Mouse (Mus musculus) embryonic facial prominence, embryonic 15.5 days (tissue): ENCODE data around the gene Aasdh. TPM values are rescaled to one million over a fixed set of nuclear protein-coding genes. Genes with fewer than 3 reads are reported as not detected.

Source experiments
- ATAC-seq: fragments of 200-750 bp; cut with Nextera tagmentation; 2 replicates; pipeline ENCODE4 v1.8.0; 2017; ENCODE audit warnings: low read depth, moderate TSS enrichment; ENCODE audit not compliant: insufficient number of reproducible peaks, low FRiP score, low TSS enrichment
- H3K27ac ChIP-seq: fragments of 300-500 bp; sonication (generic); replicated peaks from 2 replicates; pipeline ENCODE4 v1.5.1; 2015; ENCODE audit warnings: mild to moderate bottlenecking, inconsistent platforms
- H3K27me3 ChIP-seq: fragments of 300-500 bp; sonication (generic); 2 replicates; pipeline ENCODE4 v1.6.1; 2015; ENCODE audit warnings: inconsistent platforms
- H3K36me3 ChIP-seq: fragments of 300-500 bp; sonication (generic); 2 replicates; pipeline ENCODE4 v1.6.1; 2015; ENCODE audit warnings: mild to moderate bottlenecking, inconsistent platforms
- H3K4me1 ChIP-seq: fragments of 300-500 bp; sonication (generic); 2 replicates; pipeline ENCODE4 v1.6.1; 2015; ENCODE audit warnings: inconsistent platforms
- H3K4me2 ChIP-seq: fragments of 300-500 bp; sonication (generic); replicated peaks from 2 replicates; pipeline ENCODE4 v1.6.1; 2015; ENCODE audit warnings: mild to moderate bottlenecking, inconsistent platforms
- H3K4me3 ChIP-seq: fragments of 300-500 bp; sonication (generic); replicated peaks from 2 replicates; pipeline ENCODE4 v1.5.1; 2015; ENCODE audit warnings: mild to moderate bottlenecking, inconsistent platforms
- H3K9ac ChIP-seq: fragments of 300-500 bp; sonication (generic); 2 replicates; pipeline ENCODE4 v1.6.1; 2015; ENCODE audit warnings: inconsistent platforms
- H3K9me3 ChIP-seq: fragments of 300-500 bp; sonication (generic); replicated peaks from 2 replicates; pipeline ENCODE4 v1.6.1; 2016; ENCODE audit warnings: inconsistent platforms
- WGBS: fragments of 180-500 bp; shearing (Covaris S2); methylation state at CpG from one replicate; pipeline ENCODE4 v1.1.7; 2015; 5-methylcytosine and 5-hydroxymethylcytosine counted together
- polyA plus RNA-seq: library from polyadenylated mRNA; unstranded; fragments of >200 nt; fragmentation: Nextera tagmentation; extraction: Ambion mirVana; gene quantifications from 2 replicates; pipeline ENCODE4 v1.2.1, GENCODE M21; 2015

Gene Aasdh
- polyA plus RNA-seq, 1 experiment from 2014 or later = 18.8 TPM

DNA sequence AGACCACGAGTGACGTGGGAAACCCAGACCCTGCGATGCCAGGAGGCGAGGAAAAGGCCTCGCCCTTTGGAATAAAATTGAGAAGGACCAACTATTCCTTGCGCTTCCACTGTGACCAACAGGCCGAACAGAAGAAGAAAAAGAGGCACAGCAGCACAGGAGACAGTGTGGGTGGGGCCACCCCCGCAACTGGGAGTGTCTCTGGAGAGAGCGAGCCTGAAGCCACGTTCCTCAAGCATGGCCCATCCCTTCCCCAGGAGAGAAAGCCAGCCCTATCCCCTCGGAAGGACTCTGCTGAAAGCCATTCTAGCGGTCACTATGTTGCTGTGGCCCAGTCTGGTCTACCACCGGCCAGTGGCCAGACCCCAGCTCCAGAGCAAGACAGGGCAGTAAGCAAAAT lies 46.9 kb downstream of the Aasdh start:
- Histone ChIP-seq H3K27me3 (peaks cover 37% of the 10 kb centered on the region), H3K4me1 (peaks cover 34% of the 10 kb centered on the region), H3K4me3 (peak overlapping the region; percentile 44; the same call in 1 of the 2 replicates), H3K9me3 (no peaks in the 10 kb centered on the region), H3K27ac (no peak overlapping the region), H3K36me3 (no peaks in the 10 kb centered on the region), H3K9ac (no peak overlapping the region), H3K4me2 (peak overlapping the region; percentile 81; the same call in 1 of the 2 replicates)
- 76% methylated on average over 13 of the region's 13 CpGs for WGBS
- no peak for ATAC-seq

GRCm38 (mm10) chr5:76857103-76858015 lies 48.0 kb downstream of the Aasdh start:
- Histone ChIP-seq H3K9ac (peak overlapping the region; percentile 13; the same call in 1 of the 2 replicates), H3K36me3 (no peaks in the 10 kb centered on the region), H3K4me1 (peaks cover 34% of the 10 kb centered on the region), H3K27ac (no peak overlapping the region), H3K27me3 (peaks cover 37% of the 10 kb centered on the region), H3K4me3 (peak overlapping the region; percentile 44), H3K4me2 (peak overlapping the region; percentile 81), H3K9me3 (no peaks in the 10 kb centered on the region)
- WGBS = 20% methylated on average over 62 of the region's 62 CpGs
- no peak for ATAC-seq

GRCm38 (mm10) chr5:76855829-76856600 lies 49.3 kb downstream of the Aasdh start:
- peak overlapping the region; percentile 81 for H3K4me2 ChIP-seq
- H3K36me3 ChIP-seq = no peaks in the 10 kb centered on the region
- 29% methylated on average over 25 of the region's 25 CpGs for WGBS
- H3K4me3 ChIP-seq = peak overlapping the region; percentile 44
- no peak for ATAC-seq
- H3K9ac ChIP-seq = no peak overlapping the region
- peaks cover 37% of the 10 kb centered on the region for H3K27me3 ChIP-seq
- no peak overlapping the region for H3K27ac ChIP-seq
- H3K9me3 ChIP-seq = no peaks in the 10 kb centered on the region
- H3K4me1 ChIP-seq = peaks cover 34% of the 10 kb centered on the region

- H3K9ac ChIP-seq = no peak overlapping the region
- peaks cover 26% of the 10 kb centered on the region for H3K4me1 ChIP-seq
- peak; percentile 81 for ATAC-seq
- H3K27ac ChIP-seq = no peak overlapping the region
- no peak overlapping the region for H3K4me2 ChIP-seq
- no peak overlapping the region for H3K4me3 ChIP-seq
- H3K9me3 ChIP-seq = no peaks in the 10 kb centered on the region
- peaks cover 35% of the 10 kb centered on the region for H3K27me3 ChIP-seq
- WGBS = 10% methylated on average over 10 of the region's 10 CpGs
- H3K36me3 ChIP-seq = no peaks in the 10 kb centered on the region
Observed at GRCm38 (mm10) chr5:76853549-76853948, 51.8 kb downstream of the Aasdh start.

DNA sequence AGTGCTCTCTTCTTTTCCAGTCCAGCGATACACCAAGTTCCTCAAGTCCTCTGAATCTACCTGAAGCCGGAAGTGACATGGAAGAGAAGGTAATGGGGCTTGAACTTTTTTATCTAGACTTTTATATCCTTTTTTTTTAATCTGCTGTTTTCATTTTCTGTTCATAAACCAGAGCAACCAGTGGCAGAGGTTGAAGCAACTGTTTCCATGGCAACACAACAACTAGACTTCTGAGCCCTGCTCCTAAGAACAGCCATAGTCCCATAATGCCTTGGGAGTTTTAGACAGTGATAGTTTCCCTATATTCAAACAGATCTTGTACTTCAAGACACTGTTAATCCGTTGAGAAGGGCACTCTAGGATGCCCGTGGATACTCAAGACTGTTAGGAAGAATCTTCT lies 54.0 kb downstream of the Aasdh start:
- Histone ChIP-seq H3K9me3 (no peaks in the 10 kb centered on the region), H3K27ac (no peak overlapping the region), H3K36me3 (no peaks in the 10 kb centered on the region), H3K9ac (no peak overlapping the region), H3K4me1 (peaks cover 5% of the 10 kb centered on the region), H3K4me2 (no peak overlapping the region), H3K4me3 (no peak overlapping the region), H3K27me3 (peaks cover 15% of the 10 kb centered on the region)
- no peak for ATAC-seq
- WGBS = 79% methylated on average over 4 of the region's 4 CpGs

GRCm38 (mm10) chr5:76847106-76847505 lies 58.2 kb downstream of the Aasdh start:
- Histone ChIP-seq H3K4me1 (no peaks in the 10 kb centered on the region), H3K9ac (no peak overlapping the region), H3K4me3 (no peak overlapping the region), H3K9me3 (no peaks in the 10 kb centered on the region), H3K27ac (no peak overlapping the region), H3K36me3 (no peaks in the 10 kb centered on the region), H3K27me3 (no peaks in the 10 kb centered on the region), H3K4me2 (no peak overlapping the region)
- whole genome bisulfite sequencing = 90% methylated on average over 6 of the region's 6 CpGs
- ATAC-seq = no peak

GRCm38 (mm10) chr5:76844618-76845186 lies 60.6 kb downstream of the Aasdh start:
- no peak overlapping the region for H3K4me3 ChIP-seq
- WGBS = 77% methylated on average over 14 of the region's 14 CpGs

DNA sequence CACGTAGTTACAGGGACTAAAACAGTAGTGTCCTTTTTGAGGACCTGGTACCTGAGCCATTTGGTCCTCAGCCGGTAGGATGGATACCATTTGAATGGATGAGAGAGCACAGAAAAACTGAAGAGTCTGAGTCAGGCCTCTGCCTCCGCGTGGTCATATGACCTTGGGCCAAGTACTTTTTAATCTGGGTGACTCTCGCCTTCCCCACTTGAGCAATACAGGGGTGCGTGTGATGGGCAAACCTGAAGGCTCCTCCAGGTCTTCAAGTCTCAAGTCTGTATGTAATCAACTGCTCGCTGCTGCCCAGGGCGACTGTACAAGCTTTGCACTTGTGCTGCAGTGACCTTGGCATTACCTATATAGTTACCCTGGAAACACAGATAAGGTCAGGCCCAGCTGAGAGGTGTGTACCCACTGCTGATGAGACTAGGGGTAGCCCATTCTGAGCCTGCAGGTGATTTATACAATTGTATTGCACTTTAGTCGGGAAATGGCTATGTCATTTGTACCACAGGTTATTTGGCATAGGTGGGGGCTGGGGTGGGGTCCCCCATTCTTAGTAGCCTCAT lies 61.4 kb downstream of the Aasdh start:
- ATAC-seq = no peak

More at GRCm38 (mm10) chr5:76844618-76845186, 60.6 kb downstream of the Aasdh start:
- ATAC-seq = no peak
- H3K9ac ChIP-seq = no peak overlapping the region
- no peaks in the 10 kb centered on the region for H3K27me3 ChIP-seq
- no peaks in the 10 kb centered on the region for H3K36me3 ChIP-seq
- no peak overlapping the region for H3K4me2 ChIP-seq
- no peaks in the 10 kb centered on the region for H3K4me1 ChIP-seq
- H3K27ac ChIP-seq = 0 out of 2 replicates have a peak overlapping the region, but pooled peaks have one; percentile 39
- no peaks in the 10 kb centered on the region for H3K9me3 ChIP-seq

GRCm38 (mm10) chr5:76843448-76843847 lies 61.9 kb downstream of the Aasdh start:
- no peaks in the 10 kb centered on the region for H3K4me1 ChIP-seq
- no peaks in the 10 kb centered on the region for H3K27me3 ChIP-seq
- no peak overlapping the region for H3K4me2 ChIP-seq
- no peaks in the 10 kb centered on the region for H3K9me3 ChIP-seq
- H3K36me3 ChIP-seq = no peaks in the 10 kb centered on the region
- H3K4me3 ChIP-seq = no peak overlapping the region
- H3K27ac ChIP-seq = no peak overlapping the region
- no peak overlapping the region for H3K9ac ChIP-seq
- WGBS = 14% methylated on average over 4 of the region's 4 CpGs
- ATAC-seq = no peak

More for the DNA sequence above, 61.4 kb downstream of the Aasdh start:
- WGBS = 84% methylated on average over 9 of the region's 9 CpGs
- Histone ChIP-seq H3K27ac (no peak overlapping the region), H3K36me3 (no peaks in the 10 kb centered on the region), H3K4me1 (no peaks in the 10 kb centered on the region), H3K27me3 (no peaks in the 10 kb centered on the region), H3K9me3 (no peaks in the 10 kb centered on the region), H3K4me2 (no peak overlapping the region), H3K4me3 (no peak overlapping the region), H3K9ac (no peak overlapping the region)

DNA sequence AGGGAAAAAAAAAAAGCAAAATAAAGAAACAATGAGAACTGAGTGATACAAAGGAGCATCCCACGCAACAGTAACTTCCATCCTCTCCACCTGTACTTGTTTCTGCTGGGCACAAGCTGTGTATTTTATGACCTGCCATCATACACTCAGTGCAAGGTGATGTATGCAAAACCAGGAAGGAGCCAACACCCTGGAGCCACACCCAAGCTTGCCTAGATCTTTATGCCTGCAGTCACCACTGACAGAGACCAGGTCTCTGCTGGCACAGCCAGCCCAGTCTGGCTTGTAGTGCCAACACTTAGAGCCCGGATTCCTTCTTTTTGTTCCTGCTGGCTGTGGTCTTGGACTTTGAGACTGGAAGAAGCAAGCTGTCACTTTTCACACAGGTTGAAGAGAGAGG lies 63.5 kb downstream of the Aasdh start:
- no peak overlapping the region for H3K9ac ChIP-seq
- no peak overlapping the region for H3K27ac ChIP-seq
- H3K4me3 ChIP-seq = no peak overlapping the region
- H3K36me3 ChIP-seq = no peaks in the 10 kb centered on the region
- no peaks in the 10 kb centered on the region for H3K9me3 ChIP-seq
- ATAC-seq = no peak
- H3K27me3 ChIP-seq = no peaks in the 10 kb centered on the region
- 83% methylated on average over 2 of the region's 2 CpGs for WGBS
- no peak overlapping the region for H3K4me2 ChIP-seq
- H3K4me1 ChIP-seq = no peaks in the 10 kb centered on the region

GRCm38 (mm10) chr5:76839786-76840185 lies 65.5 kb downstream of the Aasdh start:
- no peaks in the 10 kb centered on the region for H3K36me3 ChIP-seq
- no peaks in the 10 kb centered on the region for H3K27me3 ChIP-seq
- no peaks in the 10 kb centered on the region for H3K4me1 ChIP-seq
- H3K4me2 ChIP-seq = no peak overlapping the region
- no peak overlapping the region for H3K27ac ChIP-seq
- H3K9ac ChIP-seq = no peak overlapping the region
- no peaks in the 10 kb centered on the region for H3K9me3 ChIP-seq
- 78% methylated on average over 6 of the region's 6 CpGs for WGBS
- no peak for ATAC-seq
- H3K4me3 ChIP-seq = no peak overlapping the region
